Mouse (Mus musculus) forebrain, embryonic 12.5 days (tissue): ENCODE results near the gene Nrgn. TPM values are rescaled to one million over a fixed set of nuclear protein-coding genes. Genes with fewer than 3 reads are reported as not detected.

ENCODE experiments used
- ATAC-seq: fragments of 200-750 bp; cut with Nextera tagmentation; 2 replicates; pipeline ENCODE4 v1.8.0; 2017; ENCODE audit warnings: moderate TSS enrichment; ENCODE audit not compliant: low FRiP score
- H3K27ac ChIP-seq: fragments of 300-500 bp; sonication (generic); 2 replicates; pipeline ENCODE4 v1.5.1; 2016; ENCODE audit warnings: mild to moderate bottlenecking
- H3K27me3 ChIP-seq: fragments of 300-500 bp; sonication (generic); 2 replicates; pipeline ENCODE4 v1.6.1; 2016; ENCODE audit warnings: mild to moderate bottlenecking
- H3K36me3 ChIP-seq: fragments of 300-500 bp; sonication (generic); replicated peaks from 2 replicates; pipeline ENCODE4 v1.6.1; 2016; ENCODE audit warnings: mild to moderate bottlenecking
- H3K4me1 ChIP-seq: fragments of 300-500 bp; sonication (generic); 2 replicates; pipeline ENCODE4 v1.6.1; 2016
- H3K4me2 ChIP-seq: fragments of 300-500 bp; sonication (generic); 2 replicates; pipeline ENCODE4 v1.6.1; 2016; ENCODE audit warnings: mild to moderate bottlenecking, moderate library complexity
- H3K4me3 ChIP-seq: fragments of 300-500 bp; sonication (generic); replicated peaks from 2 replicates; pipeline ENCODE4 v1.5.1; 2016; ENCODE audit warnings: mild to moderate bottlenecking
- H3K9ac ChIP-seq: fragments of 300-500 bp; sonication (generic); 2 replicates; pipeline ENCODE4 v1.6.1; 2016; ENCODE audit warnings: mild to moderate bottlenecking
- H3K9me3 ChIP-seq: fragments of 300-500 bp; sonication (generic); 2 replicates; pipeline ENCODE4 v1.6.1; 2016
- WGBS: fragments of 180-500 bp; shearing (Covaris S2); methylation state at CpG from one replicate; pipeline ENCODE4 v1.1.7; 2016; 5-methylcytosine and 5-hydroxymethylcytosine counted together
- polyA plus RNA-seq: library from polyadenylated mRNA; unstranded; fragments of >200 nt; fragmentation: Nextera tagmentation; extraction: Ambion mirVana; gene quantifications from 2 replicates; pipeline ENCODE4 v1.2.1, GENCODE M21; 2016

Gene Nrgn
- polyA plus RNA-seq, 1 experiment from 2014 or later: 3.8 TPM

- Histone ChIP-seq H3K4me2 (no peak overlapping the region), H3K9me3 (no peaks in the 10 kb centered on the region), H3K9ac (no peak overlapping the region), H3K27me3 (peaks cover 23% of the 10 kb centered on the region), H3K27ac (no peak overlapping the region), H3K4me3 (no peak overlapping the region), H3K4me1 (no peaks in the 10 kb centered on the region), H3K36me3 (no peaks in the 10 kb centered on the region)
- no peak for ATAC-seq
- 86% methylated on average over 5 of the region's 5 CpGs for WGBS
These were observed 14.9 kb downstream of the Nrgn start for GRCm38 (mm10) chr9:37537658-37538250.

DNA sequence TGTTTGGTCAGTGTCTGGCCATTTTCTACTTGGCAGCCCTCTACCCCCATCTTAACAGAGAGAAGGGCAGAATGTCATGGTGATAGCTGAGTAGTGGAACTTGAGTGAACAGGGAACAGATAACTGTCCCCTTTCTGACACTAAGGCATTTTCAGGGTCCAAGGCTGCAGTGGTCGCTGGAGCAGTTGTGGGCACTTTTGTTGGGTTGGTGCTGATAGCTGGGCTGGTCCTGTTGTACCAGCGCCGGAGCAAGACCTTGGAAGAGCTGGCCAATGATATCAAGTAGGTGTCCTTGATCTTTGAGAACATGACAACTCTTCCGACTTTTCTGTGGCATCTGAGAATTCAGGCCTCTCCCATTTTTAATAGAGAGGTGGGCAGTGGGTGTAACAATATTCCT, 15.9 kb downstream of the Nrgn start:
- no peaks in the 10 kb centered on the region for H3K36me3 ChIP-seq
- H3K4me3 ChIP-seq: no peak overlapping the region
- H3K9ac ChIP-seq: no peak overlapping the region
- WGBS: 82% methylated on average over 4 of the region's 4 CpGs
- no peaks in the 10 kb centered on the region for H3K9me3 ChIP-seq
- no peak for ATAC-seq
- no peak overlapping the region for H3K4me2 ChIP-seq
- H3K27ac ChIP-seq: no peak overlapping the region
- H3K27me3 ChIP-seq: peaks cover 24% of the 10 kb centered on the region
- H3K4me1 ChIP-seq: no peaks in the 10 kb centered on the region

- H3K27me3 ChIP-seq: peaks cover 71% of the 10 kb centered on the region
- peak overlapping the region; percentile 56 for H3K4me2 ChIP-seq
- H3K9ac ChIP-seq: peak overlapping the region; percentile 44; the same call in 1 of the 2 replicates
- 2% methylated on average over 31 of the region's 31 CpGs for WGBS
- ATAC-seq: peak; percentile 27; the same call in 1 of the 2 replicates
- H3K9me3 ChIP-seq: no peaks in the 10 kb centered on the region
- peak overlapping the region; percentile 33 for H3K4me3 ChIP-seq
- H3K4me1 ChIP-seq: peaks cover 33% of the 10 kb centered on the region
- no peak overlapping the region for H3K27ac ChIP-seq
- H3K36me3 ChIP-seq: no peaks in the 10 kb centered on the region
These were observed 21.6 kb downstream of the Nrgn start for GRCm38 (mm10) chr9:37530888-37531705.

- peaks cover 79% of the 10 kb centered on the region for H3K27me3 ChIP-seq
- peak overlapping the region; percentile 56 for H3K4me2 ChIP-seq
- H3K9ac ChIP-seq: peak overlapping the region; percentile 44; the same call in 1 of the 2 replicates
- no peaks in the 10 kb centered on the region for H3K9me3 ChIP-seq
- under 1% methylated on average over 32 of the region's 32 CpGs for WGBS
- H3K36me3 ChIP-seq: 0 out of 2 replicates have a peak, but pooled peaks cover 4% of the 10 kb centered on the region
- H3K4me1 ChIP-seq: peaks cover 33% of the 10 kb centered on the region
- H3K27ac ChIP-seq: no peak overlapping the region
- peak; percentile 47; the same call in 1 of the 2 replicates for ATAC-seq
- peak overlapping the region; percentile 33 for H3K4me3 ChIP-seq
These were observed 22.4 kb downstream of the Nrgn start for GRCm38 (mm10) chr9:37530031-37530887.

- ATAC-seq: no peak
- 22% methylated on average over 9 of the region's 9 CpGs for WGBS
- H3K27ac ChIP-seq: no peak overlapping the region
- no peak overlapping the region for H3K4me2 ChIP-seq
- H3K27me3 ChIP-seq: peaks cover 79% of the 10 kb centered on the region
- peaks cover 33% of the 10 kb centered on the region for H3K4me1 ChIP-seq
- no peaks in the 10 kb centered on the region for H3K9me3 ChIP-seq
- H3K9ac ChIP-seq: no peak overlapping the region
- H3K4me3 ChIP-seq: peak overlapping the region; percentile 10
- peaks cover 7% of the 10 kb centered on the region for H3K36me3 ChIP-seq
These were observed 24.3 kb downstream of the Nrgn start for GRCm38 (mm10) chr9:37528225-37528970.

DNA sequence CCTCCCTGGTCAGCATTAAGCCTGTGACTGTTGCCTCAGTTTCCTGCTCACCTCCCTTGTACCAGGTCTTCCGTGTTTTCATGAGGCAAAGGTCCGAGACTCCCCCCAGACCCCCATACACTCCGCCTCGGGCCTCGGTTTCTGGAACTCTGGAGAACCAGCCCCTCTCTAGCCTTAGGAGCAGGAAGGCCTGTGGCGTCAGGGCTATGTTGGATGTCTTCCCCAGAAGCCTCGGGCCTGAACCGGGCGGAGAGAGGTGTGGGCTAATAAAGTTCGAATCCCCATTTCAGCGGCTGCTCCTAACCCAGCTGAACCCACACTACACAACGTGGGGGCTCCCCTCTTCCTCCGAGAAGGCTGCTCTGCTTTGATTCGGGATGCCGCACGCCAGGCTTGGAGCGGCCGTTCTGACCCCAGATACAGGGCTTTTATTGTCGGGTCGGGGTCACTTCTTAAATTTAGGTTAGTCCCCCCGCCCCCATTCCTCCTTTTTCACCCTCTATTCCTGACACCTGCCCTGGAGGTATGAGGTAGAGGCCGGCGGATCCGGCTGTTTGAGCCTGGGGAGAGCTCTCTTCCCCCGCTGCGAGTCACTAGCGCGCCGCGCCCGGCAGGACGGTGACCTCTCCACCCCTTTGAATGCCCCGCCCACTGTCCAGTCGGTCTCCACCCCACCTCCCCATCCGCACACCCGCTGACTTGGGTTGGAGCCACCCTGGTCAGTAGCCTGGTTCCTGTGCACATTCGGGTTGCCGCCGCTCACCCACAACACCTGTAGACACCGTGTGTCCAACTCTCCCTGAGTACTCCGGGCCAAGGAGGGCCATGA, 25.1 kb downstream of the Nrgn start, which contains the start of gene Esam:
Gene Esam, plus strand, starts transcription at position 683 of the 829 bp plus-strand sequence.
- H3K4me3 ChIP-seq: peak within 1 kb of the TSS; percentile 10
- 3% methylated on average over 41 of the region's 41 CpGs for WGBS
- no peaks in the 10 kb centered on the region for H3K9me3 ChIP-seq
- peaks cover 15% of the 10 kb centered on the region for H3K36me3 ChIP-seq
- H3K4me1 ChIP-seq: peaks cover 33% of the 10 kb centered on the region
- H3K27me3 ChIP-seq: peaks cover 71% of the 10 kb centered on the region
- no peak within 1 kb of the TSS for H3K27ac ChIP-seq
- H3K4me2 ChIP-seq: no peak within 1 kb of the TSS
- no peak within 1 kb of the TSS for H3K9ac ChIP-seq
- ATAC-seq: no peak

- Histone ChIP-seq H3K27me3 (peaks cover 65% of the 10 kb centered on the region), H3K9ac (no peak overlapping the region), H3K4me1 (peaks cover 33% of the 10 kb centered on the region), H3K4me2 (no peak overlapping the region), H3K9me3 (no peaks in the 10 kb centered on the region), H3K36me3 (peaks cover 23% of the 10 kb centered on the region), H3K27ac (no peak overlapping the region), H3K4me3 (no peak overlapping the region)
- WGBS: 28% methylated on average over 21 of the region's 21 CpGs
- ATAC-seq: no peak
These were observed 26.0 kb downstream of the Nrgn start for GRCm38 (mm10) chr9:37526443-37527395.

GRCm38 (mm10) chr9:37525461-37525860, 27.2 kb downstream of the Nrgn start:
- no peaks in the 10 kb centered on the region for H3K9me3 ChIP-seq
- H3K27ac ChIP-seq: no peak overlapping the region
- peaks cover 32% of the 10 kb centered on the region for H3K36me3 ChIP-seq
- peaks cover 52% of the 10 kb centered on the region for H3K27me3 ChIP-seq
- H3K9ac ChIP-seq: no peak overlapping the region
- H3K4me3 ChIP-seq: no peak overlapping the region
- no peak for ATAC-seq
- peaks cover 25% of the 10 kb centered on the region for H3K4me1 ChIP-seq
- H3K4me2 ChIP-seq: no peak overlapping the region
- WGBS: 89% methylated on average over 2 of the region's 2 CpGs

DNA sequence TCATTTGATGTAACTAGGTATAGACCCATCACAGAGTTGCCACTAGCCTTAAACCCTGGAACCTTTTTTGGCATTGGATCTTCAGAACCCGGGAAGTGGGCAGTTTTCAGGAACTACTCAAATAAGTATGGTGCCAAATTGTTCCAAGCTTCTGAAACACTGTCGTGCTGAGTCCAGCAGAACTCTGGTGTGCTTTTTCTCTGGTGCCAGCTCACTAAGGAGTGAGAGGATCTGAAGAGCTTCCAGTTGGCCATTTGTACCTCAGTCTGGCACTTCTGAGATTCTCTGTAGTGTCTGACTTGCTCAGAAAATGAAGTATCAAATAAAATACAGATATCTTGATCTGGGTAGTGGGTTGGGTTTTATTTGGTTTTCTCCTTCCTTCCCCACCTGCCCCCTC, 32.7 kb downstream of the Nrgn start:
- peaks cover 44% of the 10 kb centered on the region for H3K36me3 ChIP-seq
- H3K4me3 ChIP-seq: no peak overlapping the region
- no peaks in the 10 kb centered on the region for H3K4me1 ChIP-seq
- H3K27me3 ChIP-seq: no peaks in the 10 kb centered on the region
- ATAC-seq: no peak
- no peak overlapping the region for H3K9ac ChIP-seq
- H3K4me2 ChIP-seq: no peak overlapping the region
- no peak overlapping the region for H3K27ac ChIP-seq
- WGBS: 84% methylated on average over 2 of the region's 2 CpGs
- no peaks in the 10 kb centered on the region for H3K9me3 ChIP-seq

DNA sequence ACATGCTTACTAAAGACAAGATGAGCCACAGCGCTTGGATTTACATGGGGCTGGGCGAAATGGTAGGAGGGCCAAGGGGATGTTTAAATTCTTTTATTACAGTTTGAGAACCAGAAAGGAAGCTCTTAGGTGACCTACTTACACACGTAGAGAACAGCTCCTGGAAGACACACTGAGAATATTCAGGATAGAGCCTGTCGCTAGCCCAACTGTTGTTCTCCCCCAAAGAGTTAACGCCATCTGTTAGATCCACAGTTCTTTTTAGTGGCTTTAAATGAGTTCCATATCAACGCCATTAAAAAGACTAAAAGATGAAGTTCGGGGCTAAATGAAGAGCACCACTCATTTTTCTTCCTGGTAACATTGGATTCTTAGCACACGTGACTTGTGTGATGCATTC, 33.7 kb downstream of the Nrgn start:
- Histone ChIP-seq H3K9me3 (no peaks in the 10 kb centered on the region), H3K4me3 (no peak overlapping the region), H3K9ac (no peak overlapping the region), H3K4me1 (no peaks in the 10 kb centered on the region), H3K27ac (no peak overlapping the region), H3K27me3 (no peaks in the 10 kb centered on the region), H3K36me3 (peaks cover 44% of the 10 kb centered on the region), H3K4me2 (no peak overlapping the region)
- 90% methylated on average over 8 of the region's 8 CpGs for WGBS
- no peak for ATAC-seq
